Mouse (Mus musculus): ENCODE measurements around the gene Sel1l3. TPM values are rescaled to one million over a fixed set of nuclear protein-coding genes. Genes with fewer than 3 reads are reported as not detected.

Gene Sel1l3
- total RNA-seq, 2 experiments from 2014 or later: 66.6 to 70.5 TPM

DNA sequence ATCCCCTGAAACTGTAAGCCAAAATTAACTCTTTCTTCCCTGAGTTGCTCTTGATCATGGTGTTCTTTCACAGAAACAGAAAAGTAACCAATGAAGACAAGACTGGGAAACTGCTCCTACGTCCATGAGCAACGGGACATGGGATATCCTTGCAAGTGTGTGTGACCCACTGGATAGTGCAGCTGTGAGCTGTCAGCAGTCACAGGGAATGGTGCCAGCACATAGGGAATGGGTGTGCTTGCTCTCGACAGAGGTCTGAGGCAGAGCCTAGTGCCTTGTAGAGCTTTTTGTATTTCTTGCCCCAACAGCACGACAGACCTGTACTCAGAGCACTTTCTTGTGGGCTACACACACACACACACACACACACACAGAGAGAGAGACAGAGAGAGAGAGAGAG, 107.6 kb downstream of the Sel1l3 start:
- intact Hi-C loops (cut with DNase I): no loop called here
- no peak overlapping the region for H3K27ac ChIP-seq
- no peak overlapping the region for H3K4me3 ChIP-seq
- no peak for TF ChIP-seq CTCF (IDR thresholded peaks at IDR 0.05)
- no peak for DNase-seq (ENCODE audit: extremely low spot score in 1 of 2, low spot score in 2 of 2)

DNA sequence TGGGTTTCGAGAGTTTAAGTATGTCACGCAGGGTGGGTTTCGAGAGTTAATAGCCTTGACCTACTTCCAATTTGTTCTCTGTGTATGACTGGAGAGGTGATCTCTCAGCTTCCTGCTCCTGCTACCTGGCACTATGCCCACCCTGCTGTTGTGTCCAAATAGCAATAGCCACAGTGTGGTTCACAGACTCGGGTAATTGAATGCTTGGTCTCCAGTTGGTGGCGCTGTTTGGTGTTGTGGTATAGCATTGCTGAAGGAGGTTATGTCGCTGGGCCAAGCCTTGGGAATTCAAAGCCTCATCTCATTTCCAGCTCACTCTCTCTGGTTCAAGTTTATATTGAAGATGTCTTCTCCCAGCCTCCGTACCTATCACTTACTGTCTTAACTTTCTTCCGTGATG, 108.0 kb downstream of the Sel1l3 start:
- Histone ChIP-seq H3K27ac (no peak overlapping the region), H3K4me3 (no peak overlapping the region)
- intact Hi-C loops (cut with DNase I): no loop called here
- DNase-seq (ENCODE audit: extremely low spot score in 1 of 2, low spot score in 2 of 2): peak in 1 of 2 experiments; percentile 22
- peak; percentile 28 for TF ChIP-seq CTCF (IDR thresholded peaks at IDR 0.05)

DNA sequence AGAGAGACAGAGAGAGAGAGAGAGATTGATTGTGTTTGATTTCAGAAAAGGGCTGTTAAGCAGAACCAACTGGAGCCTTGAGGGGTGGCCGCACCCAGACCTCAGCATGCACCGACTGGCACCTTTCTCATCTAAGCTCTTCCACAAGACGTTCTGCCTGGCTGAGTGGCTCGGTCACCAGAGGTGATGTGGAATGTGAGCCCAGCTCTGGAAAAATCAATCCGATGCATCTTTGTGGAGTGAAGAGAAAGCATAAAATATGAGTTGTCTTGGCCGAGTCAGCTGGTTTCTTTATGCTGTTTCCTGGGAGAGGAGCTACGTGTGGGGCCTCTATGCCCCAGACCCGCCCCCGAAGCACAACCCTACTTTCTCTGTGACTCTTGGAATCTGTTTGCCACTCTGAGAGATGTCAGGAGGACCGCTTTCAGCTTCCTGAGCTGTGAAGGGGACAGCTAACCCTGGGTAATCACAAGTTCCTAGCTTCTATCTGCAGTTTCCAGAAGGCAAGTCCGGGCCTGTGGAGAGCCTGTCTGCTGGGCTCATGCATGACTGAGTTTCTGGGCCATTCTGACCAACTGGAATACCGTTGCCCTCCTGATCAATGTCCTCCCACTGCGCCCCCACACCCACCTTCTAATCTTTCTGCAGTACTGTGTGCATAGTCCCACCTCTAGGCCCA, 109.4 kb downstream of the Sel1l3 start:
- no peak for TF ChIP-seq CTCF (IDR thresholded peaks at IDR 0.05)
- intact Hi-C loops (cut with DNase I): no loop called here
- Histone ChIP-seq H3K4me3 (no peak overlapping the region), H3K27ac (no peak overlapping the region)
- DNase-seq (ENCODE audit: extremely low spot score in 1 of 2, low spot score in 2 of 2): no peak

- no peak for DNase-seq (ENCODE audit: extremely low spot score in 1 of 2, low spot score in 2 of 2)
- TF ChIP-seq CTCF (IDR thresholded peaks at IDR 0.05): no peak
- intact Hi-C loops (cut with DNase I): no loop called here
- Histone ChIP-seq H3K27ac (no peak overlapping the region), H3K4me3 (no peak overlapping the region)
Measured at GRCm38 (mm10) chr5:53101848-53102473, 111.8 kb downstream of the Sel1l3 start.

DNA sequence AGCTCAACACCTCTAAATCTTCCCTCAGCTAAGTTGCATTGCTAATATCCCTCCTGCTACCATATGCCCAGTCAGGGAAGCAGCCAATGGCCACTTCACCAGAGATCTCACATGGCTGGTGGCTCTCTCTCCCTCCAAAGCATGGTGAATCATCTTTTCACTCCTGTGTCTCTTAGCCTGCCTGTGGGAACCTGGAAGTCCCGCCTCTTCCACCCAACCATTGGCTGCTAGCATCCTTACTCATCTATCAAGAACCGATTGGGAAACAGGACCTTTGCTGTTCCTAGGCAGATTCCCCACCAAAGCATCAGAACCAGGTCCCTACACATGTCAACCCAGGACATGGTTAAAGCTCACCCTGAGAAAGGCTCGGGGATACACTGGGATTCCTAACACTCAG, 122.4 kb downstream of the Sel1l3 start:
- no peak overlapping the region for H3K4me3 ChIP-seq
- no peak for TF ChIP-seq CTCF (IDR thresholded peaks at IDR 0.05)
- no peak overlapping the region for H3K27ac ChIP-seq
- intact Hi-C loops (cut with DNase I): no loop called here
- no peak for DNase-seq (ENCODE audit: extremely low spot score in 1 of 2, low spot score in 2 of 2)

- DNase-seq (ENCODE audit: extremely low spot score in 1 of 2, low spot score in 2 of 2): no peak
- TF ChIP-seq CTCF (IDR thresholded peaks at IDR 0.05): no peak
- intact Hi-C loops (cut with DNase I): no loop called here
Measured at GRCm38 (mm10) chr5:53087452-53087851, 126.3 kb downstream of the Sel1l3 start.

GRCm38 (mm10) chr5:53078453-53078852, 135.3 kb downstream of the Sel1l3 start:
- no peak for TF ChIP-seq CTCF (IDR thresholded peaks at IDR 0.05)

More at GRCm38 (mm10) chr5:53087452-53087851, 126.3 kb downstream of the Sel1l3 start:
- Histone ChIP-seq H3K27ac (no peak overlapping the region), H3K4me3 (no peak overlapping the region)

DNA sequence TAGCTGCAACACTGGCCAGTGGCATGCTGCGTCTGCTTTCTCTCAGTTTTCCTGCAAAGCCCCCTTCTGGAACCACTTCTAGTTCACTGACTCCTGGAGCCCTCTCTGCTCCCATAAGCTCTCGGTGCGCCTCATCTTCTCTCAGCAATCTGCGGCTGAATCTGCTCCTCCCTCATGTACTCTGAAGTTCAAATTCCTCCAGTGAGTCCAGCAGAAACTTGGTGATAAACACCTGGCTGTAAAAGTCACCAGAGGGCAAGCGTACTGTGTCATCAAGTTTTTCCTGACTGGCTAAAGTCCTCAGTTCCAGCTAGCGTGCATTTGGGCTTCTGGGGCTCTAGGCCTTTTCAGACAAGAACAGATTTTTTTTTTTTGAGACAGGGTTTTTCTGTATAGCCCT, 139.2 kb downstream of the Sel1l3 start:
- no peak overlapping the region for H3K27ac ChIP-seq
- intact Hi-C loops (cut with DNase I): no loop called here
- no peak overlapping the region for H3K4me3 ChIP-seq
- no peak for TF ChIP-seq CTCF (IDR thresholded peaks at IDR 0.05)
- no peak for DNase-seq (ENCODE audit: extremely low spot score in 1 of 2, low spot score in 2 of 2)

More at GRCm38 (mm10) chr5:53078453-53078852, 135.3 kb downstream of the Sel1l3 start:
- H3K4me3 ChIP-seq: no peak overlapping the region
- intact Hi-C loops (cut with DNase I): no loop called here
- no peak for DNase-seq (ENCODE audit: extremely low spot score in 1 of 2, low spot score in 2 of 2)
- no peak overlapping the region for H3K27ac ChIP-seq

DNA sequence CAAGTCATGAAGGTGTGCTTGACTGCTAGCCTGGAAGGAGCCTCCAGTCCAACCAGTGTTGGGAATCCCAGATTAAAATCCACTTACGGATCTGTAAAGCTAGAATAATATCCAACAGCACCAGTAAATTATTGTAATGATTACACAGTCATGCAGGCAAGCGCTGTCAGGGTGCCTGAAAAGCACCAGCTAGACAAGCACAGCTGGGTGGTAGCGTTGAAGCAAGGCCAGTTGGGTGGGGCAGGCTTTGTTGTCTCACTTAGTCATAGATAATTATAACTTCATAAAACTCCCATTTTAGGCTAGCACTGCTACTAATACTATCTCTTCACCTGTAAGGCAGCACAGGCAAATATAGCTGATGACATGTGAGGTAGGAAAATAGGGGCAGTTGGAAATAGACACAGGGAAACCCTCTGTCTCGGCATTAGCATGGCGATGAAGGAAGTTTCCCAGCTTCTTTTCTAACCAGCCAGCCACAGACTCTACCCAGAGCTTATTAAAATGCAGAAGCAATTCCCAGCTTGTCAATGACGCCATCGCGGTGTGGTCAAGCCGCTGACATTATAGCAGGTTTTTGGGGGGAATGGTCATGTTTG, 152.1 kb downstream of the Sel1l3 start:
- no peak for TF ChIP-seq CTCF (IDR thresholded peaks at IDR 0.05)
- Histone ChIP-seq H3K27ac (no peak overlapping the region), H3K4me3 (no peak overlapping the region)
- DNase-seq (ENCODE audit: extremely low spot score in 1 of 2, low spot score in 2 of 2): no peak
- intact Hi-C loops (cut with DNase I): no loop called here

Other genes starting within 250 kb of the Sel1l3 start
- not detected for gene Slc34a2, start 175.8 kb downstream of the Sel1l3 start, total RNA-seq (2021)
- 10 to 100 TPM; 36.4 to 39.7 TPM for gene Smim20, start 53.2 kb upstream of the Sel1l3 start, total RNA-seq (2021)

Data from left cerebral cortex, adult 2 months (tissue).